Mouse (Mus musculus): ENCODE results near the gene Flt3l. TPM values are rescaled to one million over a fixed set of nuclear protein-coding genes. Genes with fewer than 3 reads are reported as not detected.
A peak's percentile ranks its signal among the peaks of the same experiment; 100 is the strongest.

Gene Flt3l
- polyA plus RNA-seq, 1 experiment from 2014 or later, result 1.3 TPM

MicroRNAs encoded within 50 kb of the gene (microRNA counts, 519-probe panel; counts per million panel counts)
- microRNA mmu-miR-150, result 3,661 counts per million, percentile 37 among the panel's probes with 10 or more counts

Small RNA genes within 50 kb of the gene (microRNA-seq; reads per million reads assigned to microRNA genes)
- gene Mir150 (42.2 reads per million, percentile 46 among the genes with 10 or more reads in this experiment), gene Mir5121 (9.9 reads per million, percentile 33 among the genes with 10 or more reads in this experiment), gene Mir7055 (not detected)

Other genes with a start within 250 kb of the Flt3l start
- gene Med25, start 243.7 kb downstream of the Flt3l start, polyA plus RNA-seq (2014; fragmentation: Nextera tagmentation; extraction: Ambion mirVana), result 75.4 and 94.0 TPM in 2 replicates
- gene Fuz, start 240.4 kb downstream of the Flt3l start, polyA plus RNA-seq (2014; fragmentation: Nextera tagmentation; extraction: Ambion mirVana), result 18.2 and 18.3 TPM in 2 replicates
- 85.6 and 99.3 TPM in 2 replicates for gene Ap2a1, start 206.9 kb downstream of the Flt3l start, polyA plus RNA-seq (2014; fragmentation: Nextera tagmentation; extraction: Ambion mirVana)
- gene Tsks, start 193.2 kb downstream of the Flt3l start, polyA plus RNA-seq (2014; fragmentation: Nextera tagmentation; extraction: Ambion mirVana), result not detected in 2 replicates
- 37.3 and 41.0 TPM in 2 replicates for gene Cpt1c, start 161.6 kb downstream of the Flt3l start, polyA plus RNA-seq (2014; fragmentation: Nextera tagmentation; extraction: Ambion mirVana)
- gene Prmt1, start 149.9 kb downstream of the Flt3l start, polyA plus RNA-seq (2014; fragmentation: Nextera tagmentation; extraction: Ambion mirVana), result 241 and 274 TPM in 2 replicates
- 52.7 and 60.6 TPM in 2 replicates for gene Irf3, start 138.8 kb downstream of the Flt3l start, polyA plus RNA-seq (2014; fragmentation: Nextera tagmentation; extraction: Ambion mirVana)
- gene Bcl2l12, start 137.7 kb downstream of the Flt3l start, polyA plus RNA-seq (2014; fragmentation: Nextera tagmentation; extraction: Ambion mirVana), result 20.0 and 23.4 TPM in 2 replicates
- gene Scaf1, start 120.1 kb downstream of the Flt3l start, polyA plus RNA-seq (2014; fragmentation: Nextera tagmentation; extraction: Ambion mirVana), result 40.5 and 47.8 TPM in 2 replicates
- 11.4 and 14.7 TPM in 2 replicates for gene Rras, start 118.5 kb downstream of the Flt3l start, polyA plus RNA-seq (2014; fragmentation: Nextera tagmentation; extraction: Ambion mirVana)
- 13.6 and 16.0 TPM in 2 replicates for gene Prr12, start 83.6 kb downstream of the Flt3l start, polyA plus RNA-seq (2014; fragmentation: Nextera tagmentation; extraction: Ambion mirVana)
- 70.4 and 71.8 TPM in 2 replicates for gene Nosip, start 74.0 kb downstream of the Flt3l start, polyA plus RNA-seq (2014; fragmentation: Nextera tagmentation; extraction: Ambion mirVana)
- gene Prrg2, start 73.8 kb downstream of the Flt3l start, polyA plus RNA-seq (2014; fragmentation: Nextera tagmentation; extraction: Ambion mirVana), result 12.0 and 13.4 TPM in 2 replicates
- gene Rcn3, start 44.2 kb downstream of the Flt3l start, polyA plus RNA-seq (2014; fragmentation: Nextera tagmentation; extraction: Ambion mirVana), result 67.4 and 73.9 TPM in 2 replicates
- 20.3 and 26.9 TPM in 2 replicates for gene Fcgrt, start 32.6 kb downstream of the Flt3l start, polyA plus RNA-seq (2014; fragmentation: Nextera tagmentation; extraction: Ambion mirVana)
- gene Rps11, start 12.0 kb downstream of the Flt3l start, polyA plus RNA-seq (2014; fragmentation: Nextera tagmentation; extraction: Ambion mirVana), result 981 and 1,280 TPM in 2 replicates
- gene Rpl13a, start 7.7 kb downstream of the Flt3l start, polyA plus RNA-seq (2014; fragmentation: Nextera tagmentation; extraction: Ambion mirVana), result 1,037 and 1,253 TPM in 2 replicates
- gene Gm45713, start 201 bp downstream of the Flt3l start, polyA plus RNA-seq (2014; fragmentation: Nextera tagmentation; extraction: Ambion mirVana), result 0.22 and 0.88 TPM in 2 replicates
- gene Pih1d1, start 17.9 kb upstream of the Flt3l start, polyA plus RNA-seq (2014; fragmentation: Nextera tagmentation; extraction: Ambion mirVana), result 101 and 108 TPM in 2 replicates
- 24.4 and 26.8 TPM in 2 replicates for gene Aldh16a1, start 18.2 kb upstream of the Flt3l start, polyA plus RNA-seq (2014; fragmentation: Nextera tagmentation; extraction: Ambion mirVana)
- 14.6 and 15.9 TPM in 2 replicates for gene Slc17a7, start 27.5 kb upstream of the Flt3l start, polyA plus RNA-seq (2014; fragmentation: Nextera tagmentation; extraction: Ambion mirVana)
- gene Gfy, start 43.1 kb upstream of the Flt3l start, polyA plus RNA-seq (2014; fragmentation: Nextera tagmentation; extraction: Ambion mirVana), result not detected in 2 replicates
- not detected in 2 replicates for gene Pth2, start 44.6 kb upstream of the Flt3l start, polyA plus RNA-seq (2014; fragmentation: Nextera tagmentation; extraction: Ambion mirVana)
- gene Ccdc155, start 68.5 kb upstream of the Flt3l start, polyA plus RNA-seq (2014; fragmentation: Nextera tagmentation; extraction: Ambion mirVana), result 0.43 and 0.52 TPM in 2 replicates
- gene Dkkl1, start 75.7 kb upstream of the Flt3l start, polyA plus RNA-seq (2014; fragmentation: Nextera tagmentation; extraction: Ambion mirVana), result 0.91 and 1.7 TPM in 2 replicates
- gene Tead2, start 79.3 kb upstream of the Flt3l start, polyA plus RNA-seq (2014; fragmentation: Nextera tagmentation; extraction: Ambion mirVana), result 81.7 and 95.7 TPM in 2 replicates
- 0.99 and 1.4 TPM in 2 replicates for gene Cd37, start 102.7 kb upstream of the Flt3l start, polyA plus RNA-seq (2014; fragmentation: Nextera tagmentation; extraction: Ambion mirVana)
- gene Slc6a16, start 104.7 kb upstream of the Flt3l start, polyA plus RNA-seq (2014; fragmentation: Nextera tagmentation; extraction: Ambion mirVana), result 0.09 and 0.26 TPM in 2 replicates
- gene Slc6a21, start 141.1 kb upstream of the Flt3l start, polyA plus RNA-seq (2014; fragmentation: Nextera tagmentation; extraction: Ambion mirVana), result not detected in 2 replicates
- gene Trpm4, start 197.3 kb upstream of the Flt3l start, polyA plus RNA-seq (2014; fragmentation: Nextera tagmentation; extraction: Ambion mirVana), result 6.5 and 9.8 TPM in 2 replicates
- 0.06 TPM in 1 of 2 replicates, not detected in the other for gene Hrc, start 198.9 kb upstream of the Flt3l start, polyA plus RNA-seq (2014; fragmentation: Nextera tagmentation; extraction: Ambion mirVana)
- gene Ppfia3, start 230.6 kb upstream of the Flt3l start, polyA plus RNA-seq (2014; fragmentation: Nextera tagmentation; extraction: Ambion mirVana), result 10.7 and 17.3 TPM in 2 replicates
- 6.2 and 11.0 TPM in 2 replicates for gene Lin7b, start 234.2 kb upstream of the Flt3l start, polyA plus RNA-seq (2014; fragmentation: Nextera tagmentation; extraction: Ambion mirVana)

Data from forebrain, embryonic 14.5 days (tissue).